Mouse (Mus musculus) CH12.LX (cell line): ENCODE data around the gene Wdr62.

Source experiments
- CTCF ChIP-seq, 2 experiments: IDR thresholded peaks in 1 of 2; conservative IDR thresholded peaks in 1 of 2; 2 replicates each; pipeline ENCODE4 v1.5.1; 2011 to 2012; ENCODE audit warnings: low read depth in 2 of 2, low read length in 2 of 2, improper control_type of control experiment in 1 of 2, inconsistent platforms in 1 of 2, mild to moderate bottlenecking in 1 of 2, moderate library complexity in 1 of 2
- EP300 ChIP-seq: IDR thresholded peaks from 2 replicates; pipeline ENCODE4 v1.6.1; 2011; ENCODE audit warnings: low read length, improper control_type of control experiment

GRCm38 (mm10) chr7:30323795-30324194 is 43.6 kb upstream of the Wdr62 start, which contains the start of gene Sdhaf1:
- TF ChIP-seq CTCF (conservative IDR thresholded peaks at IDR 0.05 in 1 of 2, IDR thresholded peaks at IDR 0.05 in 1 of 2; ENCODE audit: low read depth in 2 of 2, low read length in 2 of 2) (no peak), EP300 (no peak)
